Mouse (Mus musculus) central nervous system, embryonic 14 days (tissue): Measurements from ENCODE around the gene Taok3. TPM values are rescaled to one million over a fixed set of nuclear protein-coding genes. Genes with fewer than 3 reads are reported as not detected.

Source experiments
- polyA plus RNA-seq: library from polyadenylated mRNA; depleted of rRNA; stranded (reverse); fragments of >200 nt; gene quantifications from 2 replicates; pipeline ENCODE4 v1.2.3, GENCODE M21; 2012; rRNA removed

Taok3 gene
- polyA plus RNA-seq = 29.4 and 29.9 TPM in 2 replicates

DNA sequence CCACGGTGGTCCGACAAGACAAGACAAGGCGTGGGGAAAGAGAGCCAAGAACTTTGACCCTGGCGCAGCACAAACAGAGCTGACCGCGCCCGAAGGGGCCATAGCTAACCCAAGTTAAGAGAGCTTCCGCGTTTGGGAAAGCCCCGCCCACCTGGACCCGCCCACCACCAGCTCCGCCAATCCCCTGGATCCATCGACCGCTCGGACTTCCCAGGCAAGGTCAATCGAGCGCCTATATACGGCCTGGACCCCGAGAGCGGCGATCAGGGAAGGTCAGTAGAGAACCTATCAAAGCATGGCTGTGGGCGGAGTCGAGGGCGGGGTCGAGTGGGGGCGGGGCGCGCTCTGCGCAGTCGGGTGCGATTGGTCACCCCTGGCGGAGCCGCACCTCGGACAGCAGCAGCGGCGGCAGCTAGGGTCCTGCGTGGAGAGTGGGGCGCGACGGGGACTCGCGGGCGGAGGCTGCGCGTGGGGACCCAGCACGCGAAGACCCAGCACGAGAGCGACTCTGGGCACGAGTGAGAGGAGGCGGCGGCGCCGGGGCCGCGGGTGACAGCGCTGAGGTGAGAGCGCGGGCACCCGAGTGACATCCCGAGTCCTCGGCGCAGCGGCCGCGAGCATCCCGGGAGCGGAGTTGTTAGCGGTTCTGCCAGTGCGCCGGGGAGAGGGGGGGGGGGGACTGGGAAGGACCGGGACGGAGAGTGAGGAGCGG, at the start of gene Taok3:
Gene Taok3 (plus strand): TSS at position 353 of the 712 bp plus-strand sequence.

DNA sequence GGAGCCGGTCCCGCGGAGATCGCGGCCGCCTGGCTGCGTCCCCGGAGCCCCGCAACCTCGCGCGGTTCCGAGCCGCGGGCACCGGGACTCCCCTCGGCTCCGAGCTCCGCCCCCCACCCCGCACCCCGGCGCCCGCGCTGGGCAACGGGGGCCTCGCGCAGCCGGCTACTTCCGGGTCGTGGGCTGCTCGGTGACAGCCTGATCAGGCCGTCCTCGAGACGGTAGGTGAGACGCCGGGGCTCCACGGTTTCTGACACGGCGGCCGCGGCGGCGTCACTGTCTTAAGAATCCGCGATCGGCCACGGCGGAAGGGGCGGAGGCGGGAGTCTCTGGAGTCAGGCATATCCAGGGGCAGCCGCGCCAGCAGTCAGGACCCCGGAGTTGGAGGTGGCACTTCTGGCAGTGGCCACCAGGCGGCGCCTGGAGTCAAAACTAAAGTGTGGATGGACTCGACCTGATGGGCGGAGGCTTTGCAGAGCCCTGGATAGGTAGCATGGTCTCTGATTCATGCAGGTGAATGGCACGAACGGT, 4.0 kb upstream of the Taok3 start, which contains the start of gene Suds3:
Gene Suds3 (minus strand): TSS at position 278 of the 531 bp plus-strand sequence.

DNA sequence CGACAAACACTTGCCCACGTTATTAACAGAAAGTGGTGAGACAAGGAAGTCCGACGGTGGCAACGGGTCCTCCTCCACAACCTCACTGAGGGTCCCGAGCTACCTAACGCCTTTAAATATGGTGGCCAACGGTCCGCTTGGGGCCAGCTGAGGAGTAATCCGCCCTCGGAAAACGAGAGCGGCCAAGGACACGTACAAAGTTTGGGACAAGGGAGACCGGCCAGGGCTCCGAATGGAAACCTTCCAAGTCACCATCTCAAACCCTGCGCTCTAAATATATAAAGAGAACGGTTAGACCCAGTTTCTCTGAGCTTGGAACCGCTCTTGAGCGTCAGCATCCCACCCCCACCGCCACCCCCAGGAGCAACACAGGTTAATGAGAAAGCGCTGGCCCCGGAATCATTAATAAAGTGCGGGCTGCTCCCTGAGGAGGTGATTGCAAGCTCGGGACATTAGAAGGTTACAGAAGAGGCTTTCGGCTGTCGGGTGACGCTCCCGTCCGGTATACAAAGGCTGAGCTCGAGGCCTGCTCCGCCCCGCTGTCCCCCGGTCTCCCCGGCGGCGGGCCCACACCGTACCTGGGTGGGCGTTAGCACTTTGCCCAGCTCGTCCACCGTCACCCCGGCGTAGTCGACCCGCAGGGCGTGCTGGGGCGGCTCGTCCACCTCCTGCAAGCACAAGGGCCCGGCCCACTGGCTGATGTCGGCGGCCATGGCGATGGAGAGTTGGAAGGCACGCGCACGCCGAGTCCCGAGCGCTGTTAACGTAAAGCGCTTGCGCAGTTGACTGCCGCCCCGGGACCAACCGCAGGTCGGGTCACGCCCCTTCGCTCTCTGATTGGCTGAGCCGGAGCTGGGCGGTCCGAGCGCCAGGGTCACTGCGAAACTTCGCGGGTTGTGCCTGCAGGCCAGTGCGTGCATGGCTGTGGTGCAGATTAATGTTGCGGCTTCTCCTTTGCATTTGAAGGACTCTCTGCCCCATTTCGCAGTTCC, 167.2 kb downstream of the Taok3 start, which contains the start of gene Pebp1:
Gene Pebp1 (minus strand): TSS at position 795 of the 992 bp plus-strand sequence.

DNA sequence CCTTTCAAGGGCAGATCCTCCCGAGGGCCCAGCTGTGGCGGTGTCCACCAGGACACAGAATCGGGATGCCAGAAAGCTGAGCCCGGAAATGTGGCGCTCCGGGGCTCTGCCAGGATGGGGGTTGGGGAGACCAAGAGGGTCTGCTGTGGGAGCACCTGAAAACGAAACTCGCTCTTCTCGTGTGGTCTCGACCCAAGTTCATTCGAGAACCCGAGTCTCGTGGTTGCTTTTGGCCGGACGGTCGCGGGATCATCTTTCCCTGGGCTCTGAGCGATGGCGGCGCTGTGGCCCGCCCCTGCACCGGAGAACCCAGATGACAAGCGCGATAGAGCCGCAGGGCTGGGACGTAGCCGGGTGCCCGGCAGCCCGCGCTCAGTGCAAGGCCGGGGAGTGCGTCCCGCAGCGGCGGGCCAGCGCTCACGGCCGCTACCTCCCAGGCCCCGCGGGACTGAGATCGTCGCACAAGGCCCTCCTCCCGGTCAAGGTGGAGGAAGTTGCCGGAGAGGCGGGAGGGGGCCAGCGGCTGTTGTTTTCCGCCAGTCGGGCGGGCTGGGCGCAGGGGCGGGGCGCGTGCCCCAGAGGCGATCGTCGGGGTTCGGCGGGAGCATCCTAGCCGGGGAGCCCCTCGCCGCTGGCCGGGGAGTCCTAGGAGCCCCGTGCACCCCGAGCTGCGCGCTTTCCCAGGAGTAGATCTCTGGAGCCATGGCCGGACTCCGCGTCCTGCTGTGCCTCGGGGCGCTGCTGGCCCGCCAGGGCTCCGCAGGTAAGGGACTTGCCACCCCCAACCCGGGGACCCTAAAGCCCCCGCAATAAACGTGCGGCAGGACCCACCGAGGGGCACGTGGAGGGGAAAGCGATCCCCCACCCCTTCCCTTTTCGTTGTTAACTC, 199.1 kb downstream of the Taok3 start, which contains the start of gene Vsig10:
Gene Vsig10 (plus strand): TSS at position 343 of the 889 bp plus-strand sequence.

Other genes starting within 250 kb of the Taok3 start
- gene Suds3, start 4.0 kb upstream of the Taok3 start, polyA plus RNA-seq = 92.0 and 100 TPM in 2 replicates
- gene Pebp1, start 167.5 kb downstream of the Taok3 start, polyA plus RNA-seq = 790 and 809 TPM in 2 replicates
- gene Vsig10, start 199.0 kb downstream of the Taok3 start, polyA plus RNA-seq = 2.6 and 4.3 TPM in 2 replicates
- gene Wsb2, start 237.2 kb downstream of the Taok3 start, polyA plus RNA-seq = 185 and 195 TPM in 2 replicates